Mouse (Mus musculus) MEL (cell line): ENCODE results near the gene H1fnt.

Source experiments
- CHD2 ChIP-seq: IDR thresholded peaks from 2 replicates; pipeline ENCODE4 v1.6.1; 2011; ENCODE audit warnings: low read length, improper control_type of control experiment
- CTCF ChIP-seq, 3 experiments: IDR thresholded peaks in 2 of 3; conservative IDR thresholded peaks in 1 of 3; 2 replicates each; pipeline ENCODE4 v1.5.1; 2011 to 2012; ENCODE audit warnings: low read length in 3 of 3, low read depth in 2 of 3, mild to moderate bottlenecking in 2 of 3, improper control_type of control experiment in 1 of 3, inconsistent platforms in 1 of 3, mixed read lengths in 1 of 3, moderate library complexity in 1 of 3; ENCODE audit not compliant: control insufficient read depth in 1 of 3, insufficient read depth in 1 of 3, poor library complexity in 1 of 3, severe bottlenecking in 1 of 3
- EP300 ChIP-seq, 2 experiments: IDR thresholded peaks; 2 replicates each; pipeline ENCODE4 v1.6.1; 2011; ENCODE audit warnings: improper control_type of control experiment in 2 of 2, low read length in 2 of 2, low read depth in 1 of 2, mild to moderate bottlenecking in 1 of 2
- HCFC1 ChIP-seq: IDR thresholded peaks from 2 replicates; pipeline ENCODE4 v1.6.1; 2012; ENCODE audit warnings: low read depth, mild to moderate bottlenecking, inconsistent platforms, low read length, improper control_type of control experiment, moderate library complexity
- MAFK ChIP-seq: IDR thresholded peaks from 2 replicates; pipeline ENCODE4 v1.6.1; 2011; ENCODE audit warnings: low read depth, mild to moderate bottlenecking, low read length, improper control_type of control experiment, borderline replicate concordance
- MAX ChIP-seq: IDR thresholded peaks from 2 replicates; pipeline ENCODE4 v1.6.1; 2011; ENCODE audit warnings: low read length, improper control_type of control experiment
- NELFE ChIP-seq: IDR thresholded peaks from 2 replicates; pipeline ENCODE4 v1.6.1; 2011; ENCODE audit warnings: low read depth, low read length, improper control_type of control experiment
- POLR2A ChIP-seq, 2 experiments: IDR thresholded peaks; 2 replicates each; pipeline ENCODE4 v1.6.1; 2011 to 2012; ENCODE audit warnings: low read length in 2 of 2, mild to moderate bottlenecking in 2 of 2, control low read depth in 1 of 2, improper control_type of control experiment in 1 of 2, low read depth in 1 of 2, moderate library complexity in 1 of 2; ENCODE audit not compliant: control insufficient read depth in 1 of 2, insufficient read depth in 1 of 2, poor library complexity in 1 of 2
- TCF12 ChIP-seq: IDR thresholded peaks from 2 replicates; pipeline ENCODE4 v1.6.1; 2014; ENCODE audit warnings: low read depth, mild to moderate bottlenecking, inconsistent platforms, low read length, improper control_type of control experiment, moderate library complexity
- USF2 ChIP-seq, 2 experiments: IDR thresholded peaks; 2 replicates each; pipeline ENCODE4 v1.6.1; 2011 to 2012; ENCODE audit warnings: improper control_type of control experiment in 2 of 2, low read length in 2 of 2, borderline replicate concordance in 1 of 2, inconsistent platforms in 1 of 2, low read depth in 1 of 2, mild to moderate bottlenecking in 1 of 2; ENCODE audit not compliant: insufficient read depth in 1 of 2
- ZNF384 ChIP-seq: IDR thresholded peaks from 2 replicates; pipeline ENCODE4 v1.6.1; 2012; ENCODE audit warnings: low read depth, mild to moderate bottlenecking, inconsistent platforms, low read length, improper control_type of control experiment

GRCm38 (mm10) chr15:98257193-98257592 lies at the start of gene H1fnt:
- no peak for TF ChIP-seq CTCF (IDR thresholded peaks at IDR 0.05 in 2 of 3, conservative IDR thresholded peaks at IDR 0.05 in 1 of 3; ENCODE audit: control insufficient read depth in 1 of 3, insufficient read depth in 1 of 3, low read depth in 2 of 3, low read length in 3 of 3, poor library complexity in 1 of 3, severe bottlenecking in 1 of 3)
- no peak for TF ChIP-seq NELFE
- no peak for TF ChIP-seq TCF12
- TF ChIP-seq EP300 (IDR thresholded peaks at IDR 0.05; ENCODE audit: low read depth in 1 of 2, low read length in 2 of 2) = no peak
- no peak for TF ChIP-seq POLR2A (IDR thresholded peaks at IDR 0.05; ENCODE audit: control insufficient read depth in 1 of 2, insufficient read depth in 1 of 2, low read depth in 1 of 2, low read length in 2 of 2, poor library complexity in 1 of 2)
- TF ChIP-seq ZNF384 = no peak
- TF ChIP-seq USF2 (IDR thresholded peaks at IDR 0.05; ENCODE audit: borderline replicate concordance in 1 of 2, insufficient read depth in 1 of 2, low read depth in 1 of 2, low read length in 2 of 2) = no peak
- no peak for TF ChIP-seq MAX
- TF ChIP-seq CHD2 = no peak
- TF ChIP-seq HCFC1 = no peak
- no peak for TF ChIP-seq MAFK
